Mouse (Mus musculus) thymus, postnatal 0 days (tissue): ENCODE data around the gene Dock9. TPM values are rescaled to one million over a fixed set of nuclear protein-coding genes. Genes with fewer than 3 reads are reported as not detected.

Experiments used
- DNase-seq: peaks from one replicate; pipeline ENCODE4 v3.0.0-alpha.2; 2015; ENCODE audit warnings: low spot score
- polyA plus RNA-seq: library from polyadenylated mRNA; unstranded; fragments of >200 nt; fragmentation: Nextera tagmentation; extraction: Ambion mirVana; gene quantifications from 2 replicates; pipeline ENCODE4 v1.2.1, GENCODE M21; 2015

The Dock9 gene
- polyA plus RNA-seq, 1 experiment from 2014 or later = 4.9 TPM

DNA sequence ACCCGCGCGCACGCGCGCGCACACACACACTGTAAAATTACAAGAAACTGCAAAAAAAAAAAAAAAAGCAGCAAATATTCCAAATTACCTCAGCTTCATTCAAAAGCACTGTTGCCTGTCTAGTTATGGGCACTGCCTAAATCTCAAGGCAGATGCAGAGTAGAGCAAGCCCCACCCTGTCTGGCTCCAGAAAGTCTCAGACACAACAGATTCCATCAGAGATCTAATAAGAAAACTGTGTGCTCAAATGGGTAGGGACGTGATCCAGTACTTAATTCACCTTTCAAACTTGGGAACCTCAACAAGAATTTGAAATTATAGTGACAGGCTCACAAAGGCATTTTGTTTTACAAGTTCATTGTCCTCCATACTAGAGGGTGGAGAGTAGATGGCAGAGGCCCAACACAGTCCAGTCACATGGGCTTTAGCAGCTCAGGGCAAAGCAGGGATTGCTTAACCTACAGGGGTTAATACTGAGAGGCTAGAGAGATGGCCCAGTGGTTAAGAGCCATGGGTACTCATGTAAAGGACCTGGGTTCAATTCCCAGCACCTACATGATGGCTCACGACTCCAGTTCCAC is 131.9 kb downstream of the Dock9 start:
- no peak for DNase-seq

DNA sequence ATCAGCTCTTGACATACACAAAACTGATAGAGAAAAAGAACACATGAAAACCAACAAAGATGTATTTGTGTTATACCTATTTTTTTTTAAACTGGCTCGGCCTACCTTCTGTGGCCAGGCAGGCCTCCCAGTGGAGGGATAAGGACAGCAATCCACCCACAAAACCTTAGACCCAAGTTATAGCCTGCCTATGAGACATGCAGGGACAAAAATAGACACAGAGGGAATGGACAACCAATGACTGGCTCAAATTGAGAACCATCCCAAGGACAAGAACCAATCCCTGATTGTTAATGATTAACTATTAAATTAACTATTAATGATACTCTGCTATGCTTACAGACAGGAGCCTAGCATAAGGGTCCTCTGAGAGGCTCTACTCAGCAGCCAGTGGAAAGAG is 133.7 kb downstream of the Dock9 start:
- DNase-seq = no peak

DNA sequence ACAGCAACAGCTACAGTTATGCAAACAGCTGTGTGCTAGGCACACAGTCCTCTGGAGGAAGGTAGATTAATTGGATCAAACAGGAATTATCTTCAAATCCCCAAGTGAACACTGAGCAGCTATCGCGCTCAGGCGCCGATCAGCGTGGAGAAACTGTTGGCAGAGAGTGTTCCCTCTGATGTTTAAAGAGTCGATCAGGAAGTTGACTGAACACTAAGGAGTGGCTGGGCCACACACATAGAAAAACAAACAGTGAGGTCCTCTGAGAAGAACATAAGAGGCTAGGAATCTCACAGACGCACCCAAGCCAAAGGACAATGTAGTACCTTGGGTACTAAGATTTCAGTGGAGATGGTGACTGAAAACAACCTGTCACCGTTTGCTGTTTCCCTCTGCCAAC is 136.7 kb downstream of the Dock9 start:
- no peak for DNase-seq

DNA sequence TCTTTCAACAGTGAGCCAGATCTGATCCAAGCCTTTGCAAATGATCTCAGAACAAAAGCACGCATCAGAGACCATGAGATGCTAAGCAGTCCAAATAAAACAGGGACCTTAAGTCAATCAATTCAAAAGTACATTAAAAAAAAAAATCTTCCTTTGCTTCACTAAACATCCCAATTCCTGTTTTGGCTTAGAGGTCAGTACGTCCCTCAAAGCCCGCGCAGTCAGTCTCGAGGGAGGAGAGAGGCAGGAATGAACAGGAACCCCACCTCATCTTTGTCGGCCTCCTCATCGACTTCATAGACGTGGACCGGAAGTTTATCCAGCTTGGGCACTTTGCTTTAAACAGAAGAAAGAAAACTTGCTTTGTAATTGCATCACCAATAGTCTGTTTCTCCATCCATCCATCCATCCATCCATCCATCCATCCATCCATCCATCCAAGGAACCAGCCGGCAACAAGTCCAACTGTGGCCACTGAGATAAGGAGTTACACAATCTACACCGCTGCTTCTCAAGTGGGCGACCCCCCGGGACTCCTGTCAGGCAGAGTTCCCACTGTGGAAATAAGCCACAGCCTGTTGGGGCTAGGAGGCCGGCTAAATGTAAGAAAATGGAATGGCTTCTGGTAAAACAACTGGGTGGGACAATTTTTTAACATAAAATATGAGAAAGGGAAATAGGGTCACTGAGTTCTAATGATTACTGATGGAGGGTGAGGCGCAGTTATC is 137.3 kb downstream of the Dock9 start:
- no peak for DNase-seq

DNA sequence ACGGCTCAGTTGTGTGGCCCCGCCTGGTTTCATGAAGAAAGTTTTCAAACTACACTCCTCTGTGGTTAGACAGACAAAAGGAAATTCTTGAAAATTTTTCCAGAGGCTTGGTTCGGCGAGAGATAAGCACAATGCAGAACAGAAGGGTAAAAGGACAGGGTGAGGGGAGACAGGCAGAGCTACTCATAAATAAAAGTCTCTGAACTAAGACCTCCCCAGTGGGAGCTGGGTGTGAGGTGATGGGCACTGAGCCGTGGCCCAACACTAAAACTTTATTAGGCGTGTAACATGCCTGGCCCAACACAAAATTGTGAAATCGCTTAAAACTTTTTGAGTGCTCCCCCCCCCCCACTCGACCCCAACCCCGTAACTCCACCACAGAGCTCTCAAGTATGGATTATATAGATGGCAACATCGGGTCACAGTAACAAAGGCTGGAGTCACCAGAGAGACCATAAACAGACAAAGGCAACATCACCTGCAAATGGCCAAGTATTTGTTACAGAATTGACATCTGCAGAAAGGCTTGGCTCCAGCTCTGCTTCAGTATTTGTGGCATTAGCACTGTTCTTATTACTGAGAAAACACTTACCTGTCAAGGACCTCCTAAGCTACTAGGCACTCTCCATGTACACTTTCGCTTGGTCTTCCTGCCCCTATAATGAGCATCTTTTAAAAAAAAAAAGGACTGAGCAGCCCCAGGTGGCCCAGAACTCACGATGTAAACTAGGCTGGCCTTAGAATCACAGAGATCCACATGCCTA is 138.4 kb downstream of the Dock9 start:
- no peak for DNase-seq

DNA sequence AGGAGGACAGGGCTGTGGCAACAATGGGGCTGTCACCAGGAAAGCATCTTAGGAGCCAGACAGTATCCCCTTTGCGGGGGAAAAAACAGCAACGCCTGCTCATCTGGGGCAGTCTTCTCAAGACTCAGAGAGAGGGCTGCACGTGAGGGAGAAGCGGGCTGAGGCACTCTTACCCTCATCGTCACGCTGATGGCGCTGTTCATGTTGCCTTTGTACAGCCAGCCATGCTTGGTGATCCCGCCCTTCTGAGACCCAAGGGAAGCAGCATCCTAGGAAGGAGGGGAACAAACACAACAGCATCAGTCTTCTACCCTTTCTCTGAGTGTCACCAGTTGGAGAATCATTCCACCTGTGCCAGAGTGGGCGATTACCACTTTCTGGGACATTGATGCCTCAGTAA is 139.1 kb downstream of the Dock9 start:
- DNase-seq = no peak

DNA sequence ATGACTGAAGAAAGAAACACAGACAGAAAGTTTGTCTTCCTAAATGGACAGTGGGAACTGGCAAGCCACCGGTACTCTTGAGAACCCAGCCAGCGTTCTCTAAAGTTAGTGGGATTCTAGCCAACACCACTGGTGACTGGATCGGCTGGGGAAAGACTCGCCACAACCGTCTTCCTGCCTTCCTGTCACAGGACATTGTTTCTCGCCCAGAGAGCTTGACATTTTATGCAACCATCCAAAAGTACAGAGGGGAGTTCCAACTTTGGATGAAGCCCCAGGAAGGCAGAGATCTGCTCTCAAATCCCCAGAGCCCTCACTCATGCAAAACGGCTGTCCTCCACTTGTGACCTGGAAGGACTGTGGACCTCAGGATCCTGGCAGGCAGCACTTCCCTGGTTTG is 140.0 kb downstream of the Dock9 start:
- DNase-seq = no peak

DNA sequence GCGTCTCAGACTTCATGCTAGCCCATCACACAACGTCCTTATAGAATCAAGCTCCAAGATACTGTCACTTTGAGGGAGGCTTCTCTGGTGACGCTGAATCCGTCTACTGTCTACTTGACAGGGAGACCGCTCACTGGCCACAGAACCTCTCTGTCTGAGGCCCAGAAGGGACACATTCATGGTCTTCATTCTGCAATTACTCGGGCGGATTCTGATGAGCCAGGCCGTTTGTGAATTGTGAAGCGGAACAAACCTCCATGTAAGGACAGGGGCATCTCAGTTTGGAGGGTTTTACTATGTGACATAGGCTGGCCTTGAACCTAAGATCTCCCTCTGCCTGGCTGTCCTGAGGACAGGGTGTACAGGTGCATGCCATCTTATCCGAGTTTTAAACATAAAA is 140.7 kb downstream of the Dock9 start:
- DNase-seq = no peak

DNA sequence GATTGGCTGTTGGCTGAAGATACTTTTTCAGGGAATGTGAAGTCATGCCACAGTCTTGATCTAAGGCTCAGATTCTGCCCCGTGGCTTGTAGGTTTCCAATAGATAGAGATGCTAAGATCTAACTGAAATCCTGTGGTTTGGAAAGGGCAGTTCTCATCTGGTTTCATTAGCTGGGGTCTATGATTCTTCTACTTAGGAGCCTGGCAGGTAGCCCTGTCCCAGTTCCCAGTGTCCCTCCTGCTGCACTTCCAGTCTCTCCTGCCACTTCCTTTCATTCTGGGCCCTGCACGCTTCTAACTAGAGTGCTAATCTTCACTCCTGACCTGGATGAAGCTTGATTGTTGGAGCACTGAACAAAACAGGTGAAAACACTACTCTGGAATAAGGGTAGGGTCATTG is 142.7 kb downstream of the Dock9 start:
- no peak for DNase-seq

DNA sequence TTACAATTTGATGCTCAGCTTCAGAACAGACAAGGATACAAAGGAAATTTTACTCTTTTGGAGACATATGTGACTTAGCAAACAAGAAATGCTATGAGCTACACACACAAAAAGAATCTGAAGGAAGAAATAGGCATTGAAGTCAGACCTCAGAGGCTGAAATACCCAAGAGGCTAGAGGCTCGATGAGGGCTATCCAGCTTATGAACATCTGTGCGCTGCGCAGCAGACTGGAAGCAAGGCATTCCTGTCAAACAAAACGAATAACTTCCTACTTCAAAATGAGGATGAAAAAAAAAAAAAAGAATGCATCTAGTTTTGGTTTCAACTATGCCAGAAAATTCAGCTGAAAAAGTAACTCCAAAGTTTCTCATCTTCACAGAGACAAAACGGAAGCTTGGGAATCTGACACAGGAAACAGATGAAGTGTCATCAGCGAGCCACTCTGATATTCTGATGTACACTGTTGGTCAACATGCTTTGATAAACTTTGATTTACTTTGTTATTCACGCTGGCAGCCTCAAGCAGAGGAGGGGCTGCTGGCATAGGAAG is 143.1 kb downstream of the Dock9 start:
- DNase-seq = no peak

DNA sequence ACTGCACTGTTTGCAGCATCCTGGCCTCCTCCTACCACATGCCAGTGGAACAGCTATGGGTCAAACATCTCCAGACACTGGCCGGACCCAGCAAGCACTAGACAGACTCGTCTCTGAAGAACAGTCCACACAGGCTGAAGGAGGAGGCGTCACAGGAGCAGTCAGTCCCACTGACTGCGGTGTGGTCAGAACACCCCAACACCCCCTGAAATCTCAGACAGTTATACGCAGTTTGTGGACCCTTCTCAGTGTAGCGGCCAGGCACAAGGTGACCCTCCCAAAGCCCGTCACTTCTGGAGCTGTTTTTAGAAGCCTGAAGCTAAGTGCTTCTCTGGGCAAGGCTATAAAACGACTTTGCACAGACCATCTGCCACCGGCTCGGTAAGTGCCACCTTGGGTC is 143.9 kb downstream of the Dock9 start:
- DNase-seq = no peak

DNA sequence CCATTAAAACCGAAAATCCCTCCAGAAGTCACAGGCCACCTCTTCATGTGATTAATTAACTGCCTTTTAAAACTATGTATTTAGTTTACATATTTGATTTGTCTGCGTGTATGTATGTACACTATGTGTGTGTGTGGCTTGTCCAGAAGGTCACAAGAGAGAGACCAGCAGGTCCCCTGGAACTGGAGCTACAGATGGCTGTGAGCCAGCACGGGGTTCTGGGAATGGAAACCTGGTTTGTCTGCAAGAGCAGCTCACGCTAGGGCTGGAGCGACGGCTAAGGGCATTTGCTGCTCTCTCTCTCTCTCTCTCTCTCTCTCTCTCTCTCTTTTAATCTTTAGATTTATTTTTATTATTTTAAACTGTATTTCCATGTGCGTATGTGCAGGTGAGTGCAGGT is 144.4 kb downstream of the Dock9 start:
- no peak for DNase-seq

DNA sequence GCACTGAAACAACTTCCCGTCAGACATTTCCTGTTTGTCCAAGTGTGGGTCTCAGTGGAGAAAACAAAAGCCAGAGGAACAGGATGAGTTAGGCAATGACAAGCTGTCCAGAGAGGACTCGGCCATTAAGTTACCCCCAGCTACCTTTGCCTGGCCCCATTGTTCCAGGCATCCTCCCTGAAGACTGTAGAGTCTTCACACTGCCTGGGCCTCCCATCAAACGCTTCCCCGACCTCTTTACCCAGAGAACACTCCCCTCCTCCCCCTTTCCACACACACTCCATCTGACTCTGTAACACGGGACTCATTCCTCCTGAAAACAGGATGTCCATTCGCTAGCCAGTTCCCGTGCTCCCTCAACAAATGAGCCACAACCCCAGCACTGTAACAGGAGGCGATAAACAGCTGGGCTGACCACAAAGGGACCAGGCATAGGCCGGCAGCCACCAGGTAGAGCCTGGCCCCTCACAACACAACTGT is 149.0 kb downstream of the Dock9 start:
- DNase-seq = no peak

DNA sequence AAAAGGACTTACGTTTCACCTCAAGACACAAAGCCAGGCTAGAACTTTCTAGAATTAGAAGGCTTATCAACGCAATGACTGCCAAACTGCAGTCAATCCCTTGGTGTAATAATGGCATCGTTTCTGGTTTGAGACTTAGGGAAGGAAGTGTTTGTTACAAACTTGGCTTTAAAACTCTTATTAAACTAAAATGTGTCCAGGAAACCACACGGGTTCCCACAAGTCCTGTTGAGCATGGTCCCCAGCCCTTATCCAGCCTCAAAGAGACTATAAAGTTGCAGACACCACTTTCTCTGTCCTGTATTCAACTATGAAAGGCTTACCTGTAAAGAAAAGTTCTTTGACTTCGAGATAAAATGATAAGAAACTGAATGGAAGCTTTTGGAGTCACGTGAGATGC is 149.9 kb downstream of the Dock9 start:
- DNase-seq = no peak

DNA sequence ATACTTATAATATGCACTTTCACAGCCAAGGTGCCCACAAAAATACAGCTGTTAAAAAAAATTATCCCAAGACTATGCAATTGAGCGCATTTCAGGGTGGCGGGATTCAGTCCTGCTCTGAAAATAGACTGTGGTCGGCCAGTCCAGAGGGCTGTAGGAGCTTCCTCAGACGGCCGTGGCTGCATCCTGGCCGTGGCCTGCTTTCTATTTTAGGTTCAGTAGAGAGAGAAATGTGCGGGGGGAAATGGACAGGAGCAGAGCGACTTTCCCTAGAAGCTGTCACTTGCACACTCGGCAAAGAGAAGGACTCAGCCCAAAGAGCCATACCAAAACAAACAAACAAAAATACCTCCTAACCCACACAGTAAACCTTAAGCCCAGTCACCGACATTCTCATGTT is 151.0 kb downstream of the Dock9 start:
- DNase-seq = no peak

DNA sequence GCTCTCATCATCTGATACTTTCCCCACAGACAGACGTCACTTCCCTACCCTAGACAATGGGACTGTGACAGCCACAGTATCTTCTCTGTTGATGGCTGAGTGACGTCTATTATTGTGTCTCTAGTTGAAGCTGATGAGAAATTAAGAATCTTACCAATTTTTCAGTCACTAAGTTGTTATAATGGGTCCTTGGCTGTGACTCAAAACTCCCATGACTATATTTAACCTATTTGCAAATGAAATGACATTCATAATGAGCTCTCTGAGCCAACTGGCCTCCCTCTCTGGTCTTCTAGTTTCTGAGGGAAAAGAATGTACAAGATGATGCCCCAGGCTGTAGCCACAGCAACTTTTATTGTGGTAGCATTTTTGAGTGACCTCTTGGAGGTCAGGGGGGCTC is 153.3 kb downstream of the Dock9 start:
- no peak for DNase-seq

DNA sequence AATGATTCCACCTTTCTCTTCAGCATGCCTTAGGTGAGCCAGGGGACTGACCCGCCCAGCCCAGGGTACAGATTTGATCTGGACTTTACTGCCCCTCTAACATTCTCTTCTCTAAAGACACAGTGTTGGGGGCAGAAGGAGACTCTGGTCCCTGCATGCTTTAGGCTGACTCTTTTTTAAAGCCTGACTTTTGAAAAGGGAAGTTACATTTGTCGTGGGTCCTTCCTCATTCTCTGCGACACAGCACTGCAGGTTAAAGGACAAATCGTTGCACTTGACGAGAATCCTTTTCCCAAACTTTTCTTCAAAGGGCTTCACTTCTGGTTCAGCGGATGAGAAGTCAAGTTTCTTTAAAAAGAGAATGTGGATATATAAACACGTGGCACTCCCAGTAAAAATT is 156.4 kb downstream of the Dock9 start:
- DNase-seq = no peak

DNA sequence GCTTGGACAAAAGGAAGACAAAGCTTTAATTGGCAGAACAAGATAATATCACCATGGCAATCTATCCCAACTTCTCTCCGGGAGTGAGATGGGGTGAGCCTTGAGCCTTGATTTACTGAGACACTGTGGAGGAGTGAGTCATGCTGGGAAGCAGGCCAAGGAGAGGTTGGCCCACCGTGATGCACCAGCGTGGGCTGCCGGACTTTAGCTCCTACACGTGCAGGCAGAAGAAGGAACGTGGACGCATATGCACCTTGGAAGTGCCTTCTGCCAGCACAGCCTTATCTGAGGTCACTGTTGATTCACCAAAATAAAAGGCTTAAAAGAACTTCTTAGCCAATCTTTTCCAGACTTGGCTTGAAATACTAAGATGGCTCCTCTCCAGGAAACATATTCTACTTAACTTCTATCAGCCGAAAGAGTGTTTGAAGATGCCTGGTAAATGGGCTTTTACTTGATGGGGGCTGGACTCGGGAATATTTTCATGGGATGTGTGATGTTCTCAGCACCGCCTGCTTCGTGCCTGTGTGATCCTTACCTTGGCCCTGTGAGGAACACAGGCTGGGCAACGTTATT is 160.6 kb downstream of the Dock9 start:
- no peak for DNase-seq

DNA sequence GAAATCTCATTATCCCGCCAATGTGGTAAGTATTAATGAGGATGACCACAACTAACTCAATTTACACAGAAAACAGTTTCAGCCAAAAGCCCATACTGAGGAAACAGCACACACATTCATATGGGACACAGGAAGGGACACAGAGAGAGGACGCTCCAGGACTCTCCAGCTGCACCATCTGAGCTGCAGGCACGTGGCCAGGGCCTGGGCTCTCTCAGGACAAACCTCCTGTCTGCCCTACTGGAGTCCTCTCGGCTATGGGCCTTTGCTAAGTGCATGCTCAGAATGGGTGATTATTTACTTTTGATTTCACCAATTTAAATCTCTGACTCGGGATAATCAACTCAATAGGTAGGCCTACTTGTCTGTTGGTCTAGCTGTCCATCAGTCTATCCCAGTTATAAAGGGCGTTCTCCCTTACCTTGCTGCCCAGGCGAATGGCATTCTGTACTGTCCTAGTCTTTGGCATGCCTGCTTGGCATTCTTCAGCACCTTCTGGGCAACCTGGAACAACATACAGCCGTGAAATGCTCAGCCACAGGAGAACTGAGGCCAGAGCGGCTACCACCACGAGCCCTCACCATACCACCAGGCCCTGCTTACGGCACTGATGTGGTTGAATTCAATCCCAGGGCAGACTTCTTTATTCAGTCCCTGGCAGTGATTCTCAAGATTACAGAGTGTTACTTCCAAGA is 162.8 kb downstream of the Dock9 start:
- no peak for DNase-seq

DNA sequence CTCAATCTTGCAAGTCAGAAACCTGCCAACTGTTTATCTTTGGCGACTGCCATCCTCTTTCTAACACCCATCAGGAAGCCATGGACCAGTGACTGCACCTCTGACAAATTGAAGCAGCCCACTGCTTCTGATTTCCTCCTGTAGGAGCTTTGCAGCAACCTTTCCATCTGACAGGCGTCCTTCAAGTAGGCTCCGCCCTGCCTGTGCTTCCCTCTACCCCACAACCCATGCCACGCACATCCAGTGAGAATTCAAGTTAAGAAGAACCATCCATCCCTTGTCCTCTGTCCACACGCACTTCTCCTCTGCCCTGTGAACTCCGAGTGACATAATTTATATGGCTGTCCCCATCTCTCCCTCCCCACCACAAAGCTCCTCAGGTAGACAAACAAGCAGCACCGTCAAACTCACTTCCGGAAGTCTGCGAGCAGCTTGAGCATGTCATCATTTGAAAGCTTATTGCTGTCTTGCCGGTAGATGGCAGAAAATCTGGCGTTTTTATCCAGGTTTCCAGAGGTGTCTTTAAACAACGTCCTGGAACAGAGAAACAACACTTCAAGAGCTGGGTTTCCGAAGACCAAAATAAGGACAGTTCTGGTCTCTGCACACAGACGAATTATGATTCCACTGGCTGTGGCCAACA is 163.4 kb downstream of the Dock9 start:
- no peak for DNase-seq

DNA sequence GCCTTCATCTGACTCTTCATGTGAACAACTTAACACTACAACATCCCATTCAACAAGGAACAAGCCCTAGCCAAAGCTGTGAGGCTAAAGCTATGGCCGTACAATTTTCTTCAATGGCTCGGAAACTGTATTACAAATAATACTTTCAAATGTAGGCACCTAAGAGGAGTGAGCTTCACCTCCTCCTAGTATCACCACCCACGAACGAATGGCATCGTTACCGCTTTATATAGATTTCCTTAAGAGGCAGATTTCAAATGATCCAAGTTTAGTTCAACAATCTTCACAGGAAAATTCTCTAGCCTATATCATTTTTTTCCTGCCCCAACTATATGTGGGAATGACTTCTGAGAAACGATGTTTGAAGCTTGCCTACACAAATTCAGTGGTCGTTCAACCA is 165.7 kb downstream of the Dock9 start:
- no peak for DNase-seq
